Mouse (Mus musculus) G1E (cell line): ENCODE data around the gene Pde2a. TPM values are rescaled to one million over a fixed set of nuclear protein-coding genes. Genes with fewer than 3 reads are reported as not detected.

Source experiments
- ATAC-seq: 2 replicates; pipeline ENCODE4 v1.8.0; 2016; ENCODE audit warnings: mild to moderate bottlenecking; ENCODE audit not compliant: insufficient number of reproducible peaks, poor library complexity, low FRiP score, severe bottlenecking; ENCODE audit errors: extremely low read depth
- DNase-seq: peaks from one replicate; pipeline ENCODE4 v3.0.0; 2012; ENCODE audit warnings: low spot score
- H3K27me3 ChIP-seq: 2 replicates; pipeline ENCODE4 v1.6.1; 2012; ENCODE audit warnings: mild to moderate bottlenecking, low read length, inconsistent platforms; ENCODE audit not compliant: insufficient read depth
- H3K36me3 ChIP-seq: replicated peaks from 2 replicates; pipeline ENCODE3; 2012; ENCODE audit warnings: mild to moderate bottlenecking, inconsistent platforms
- H3K4me1 ChIP-seq: 2 replicates; pipeline ENCODE4 v1.6.1; 2012; ENCODE audit warnings: low read depth, low read length, inconsistent platforms, mixed read lengths; ENCODE audit not compliant: insufficient read depth
- H3K4me3 ChIP-seq: 2 replicates; pipeline ENCODE4 v1.5.1; 2012; ENCODE audit warnings: low read depth, mild to moderate bottlenecking, inconsistent platforms, low read length, moderate library complexity, mixed read lengths
- H3K9me3 ChIP-seq: replicated peaks from 2 replicates; pipeline ENCODE4 v1.6.1; 2012; ENCODE audit warnings: inconsistent platforms
- CTCF ChIP-seq: IDR thresholded peaks from 2 replicates; pipeline ENCODE4 v1.5.1; 2012; ENCODE audit warnings: low read depth, low read length, inconsistent platforms, mixed read lengths
- GATA1 ChIP-seq: IDR thresholded peaks from 2 replicates; pipeline ENCODE4 v1.6.1; 2012; ENCODE audit warnings: borderline replicate concordance, low read length, inconsistent platforms, mixed read lengths
- GATA2 ChIP-seq: IDR thresholded peaks from 2 replicates; pipeline ENCODE4 v1.6.1; 2012; ENCODE audit warnings: low read depth, low read length, inconsistent platforms, borderline replicate concordance
- POLR2AphosphoS5 ChIP-seq: IDR thresholded peaks from 2 replicates; pipeline ENCODE4 v1.6.1; 2012; ENCODE audit warnings: low read depth, low read length, inconsistent platforms; ENCODE audit not compliant: insufficient replicate concordance
- TAL1 ChIP-seq: conservative IDR thresholded peaks from 2 replicates; pipeline ENCODE4 v1.6.1; 2012; ENCODE audit warnings: low read depth, low read length, inconsistent platforms, mixed read lengths
- polyA plus RNA-seq: library from polyadenylated mRNA; stranded (reverse); fragments of >175 nt; gene quantifications from 2 replicates; pipeline ENCODE4 v1.2.3, GENCODE M21; 2012
- total RNA-seq, 2 experiments: library from RNA; stranded (forward) in 1 of 2; stranded (reverse) in 1 of 2; fragments of 200-1000 nt in 1 of 2; fragments of >200 nt in 1 of 2; fragmentation: Nextera tagmentation in 1 of 2; gene quantifications; 2 replicates each; pipeline ENCODE4 v1.2.3; 2014 to 2017

Gene Pde2a
- total and polyA plus RNA-seq, 3 experiments: 0.55 TPM; not detected in 2

- TF ChIP-seq CTCF (peak; percentile 99), POLR2AphosphoS5 (no peak)
- peak; percentile 63 for DNase-seq
- H3K4me1 ChIP-seq: peaks cover 41% of the 10 kb centered on the region
- no peaks in the 10 kb centered on the region for H3K9me3 ChIP-seq
- H3K27me3 ChIP-seq: peaks cover 9% of the 10 kb centered on the region
- H3K36me3 ChIP-seq: peaks cover 53% of the 10 kb centered on the region
- peak; percentile 18; the same call in 1 of the 2 replicates for ATAC-seq
- no peak overlapping the region for H3K4me3 ChIP-seq
Observed at GRCm38 (mm10) chr7:101412796-101413195, 8.7 kb upstream of the Pde2a start.

GRCm38 (mm10) chr7:101414209-101414608, 7.3 kb upstream of the Pde2a start:
- no peak for DNase-seq
- Histone ChIP-seq H3K9me3 (no peaks in the 10 kb centered on the region), H3K4me1 (peaks cover 41% of the 10 kb centered on the region), H3K36me3 (peaks cover 39% of the 10 kb centered on the region), H3K27me3 (peaks cover 15% of the 10 kb centered on the region), H3K4me3 (no peak overlapping the region)
- TF ChIP-seq CTCF (no peak), POLR2AphosphoS5 (no peak), GATA1 (no peak), GATA2 (no peak), TAL1 (no peak)
- ATAC-seq: no peak

GRCm38 (mm10) chr7:101414661-101415511, 6.6 kb upstream of the Pde2a start:
- Histone ChIP-seq H3K36me3 (peaks cover 37% of the 10 kb centered on the region), H3K4me3 (peak overlapping the region; percentile 44; the same call in 1 of the 2 replicates), H3K9me3 (no peaks in the 10 kb centered on the region), H3K4me1 (peaks cover 41% of the 10 kb centered on the region), H3K27me3 (peaks cover 20% of the 10 kb centered on the region)
- DNase-seq: peak; percentile 70
- peak; percentile 71 for ATAC-seq
- no peak for TF ChIP-seq GATA1
- TF ChIP-seq TAL1: no peak
- no peak for TF ChIP-seq POLR2AphosphoS5
- TF ChIP-seq GATA2: no peak
- no peak for TF ChIP-seq CTCF

GRCm38 (mm10) chr7:101415512-101416100, 5.9 kb upstream of the Pde2a start:
- ATAC-seq (no peak), DNase-seq (no peak)
- TF ChIP-seq GATA2: no peak
- TF ChIP-seq CTCF: no peak
- no peak for TF ChIP-seq GATA1
- TF ChIP-seq TAL1: no peak
- no peak for TF ChIP-seq POLR2AphosphoS5
- no peaks in the 10 kb centered on the region for H3K9me3 ChIP-seq
- peaks cover 23% of the 10 kb centered on the region for H3K27me3 ChIP-seq
- H3K36me3 ChIP-seq: peaks cover 32% of the 10 kb centered on the region
- H3K4me1 ChIP-seq: peaks cover 41% of the 10 kb centered on the region
- peak overlapping the region; percentile 33; the same call in 1 of the 2 replicates for H3K4me3 ChIP-seq

GRCm38 (mm10) chr7:101416391-101416790, 5.1 kb upstream of the Pde2a start:
- ATAC-seq (no peak), DNase-seq (no peak)
- no peaks in the 10 kb centered on the region for H3K9me3 ChIP-seq
- H3K27me3 ChIP-seq: peaks cover 23% of the 10 kb centered on the region
- H3K36me3 ChIP-seq: peaks cover 24% of the 10 kb centered on the region
- H3K4me3 ChIP-seq: no peak overlapping the region
- TF ChIP-seq CTCF (no peak), TAL1 (no peak)
- H3K4me1 ChIP-seq: peaks cover 47% of the 10 kb centered on the region

GRCm38 (mm10) chr7:101419013-101419770, 2.3 kb upstream of the Pde2a start:
- H3K36me3 ChIP-seq: peaks cover 5% of the 10 kb centered on the region
- H3K4me1 ChIP-seq: peaks cover 33% of the 10 kb centered on the region
- H3K9me3 ChIP-seq: no peaks in the 10 kb centered on the region
- ATAC-seq (no peak), DNase-seq (no peak)
- TF ChIP-seq GATA2 (no peak), GATA1 (no peak)
- H3K4me3 ChIP-seq: no peak overlapping the region
- H3K27me3 ChIP-seq: peaks cover 29% of the 10 kb centered on the region
